ENCODE assay signal across 9 mouse cellular contexts in genomic region chr8:71497881-71498501, GRCm38 (mm10). TPM values are rescaled to one million over a fixed set of nuclear protein-coding genes. Genes with fewer than 3 reads are reported as not detected.
DNase-seq lines count a peak whose midpoint lies in the region; ATAC-seq lines count a peak whose summit lies in the region.
"Had no signal": no experiment of that assay in that cellular context is flagged by ENCODE, and none has a peak within 500 bp of the region (broad histone marks: within the 10 kb centered on the region; RNA-seq: fewer than 3 reads in every experiment).

No protein-coding gene starts in this region.

- WGBS in intestine, embryonic 14.5 days: 16% methylated on average over 15 of the region's 15 CpGs
- WGBS in liver, embryonic 15.5 days (ENCODE audit: insufficient replicate concordance): 47% methylated on average over 15 of the region's 15 CpGs

- no peaks in the 10 kb centered on the region for H3K27me3 ChIP-seq in intestine, embryonic 14.5 days (replicated peaks; ENCODE audit: control insufficient read depth, insufficient read depth, low read length)
- no peaks in the 10 kb centered on the region for H3K27me3 ChIP-seq in liver, embryonic 15.5 days

- H3K4me3 ChIP-seq in intestine, embryonic 14.5 days (ENCODE audit: low read depth, low read length): no peak overlapping the region
- H3K4me3 ChIP-seq in liver, embryonic 15.5 days (replicated peaks): no peak overlapping the region
- H3K4me3 ChIP-seq: forebrain, embryonic 12.5 days had no signal

- H3K27ac ChIP-seq in intestine, embryonic 14.5 days (ENCODE audit: low read depth): peak overlapping the region; percentile 43; the same call in 1 of the 2 replicates
- 0 out of 2 replicates have a peak overlapping the region, but pooled peaks have one; percentile 6 for H3K27ac ChIP-seq in liver, embryonic 15.5 days (replicated peaks)
- H3K27ac ChIP-seq: forebrain, embryonic 12.5 days had no signal

- H3K9me3 ChIP-seq in intestine, embryonic 14.5 days (ENCODE audit: control insufficient read depth, low read length): no peaks in the 10 kb centered on the region
- H3K9me3 ChIP-seq in liver, embryonic 15.5 days (replicated peaks): no peaks in the 10 kb centered on the region
- H3K9me3 ChIP-seq: forebrain, embryonic 12.5 days had no signal

- 0 out of 2 replicates have a peak overlapping the region, but pooled peaks have one; percentile 29 for H3K9ac ChIP-seq in intestine, embryonic 14.5 days (ENCODE audit: low read length)
- H3K9ac ChIP-seq in liver, embryonic 15.5 days: no peak overlapping the region
- H3K9ac ChIP-seq: forebrain, embryonic 12.5 days had no signal

- peak; percentile 12 for DNase-seq in gastrocnemius, postnatal 25 days
- DNase-seq in gastrocnemius, postnatal 36 days: no peak
- peak; percentile 37 for DNase-seq in embryo, embryonic 10 days (ENCODE audit: low spot score)
- DNase-seq in intestine, embryonic 14.5 days (ENCODE audit: low spot score): no peak
- DNase-seq in right cerebral cortex, postnatal 4 days: no peak
- no peak for DNase-seq in spleen, postnatal 36 days (ENCODE audit: low spot score in 2 of 2)
- no peak for DNase-seq in spleen, postnatal 14 days (ENCODE audit: low spot score in 2 of 2)

- H3K36me3 ChIP-seq in intestine, embryonic 14.5 days (ENCODE audit: control insufficient read depth, insufficient read depth, low read length): peaks cover 12% of the 10 kb centered on the region
- H3K36me3 ChIP-seq in liver, embryonic 15.5 days (replicated peaks): peaks cover 9% of the 10 kb centered on the region

- H3K4me2 ChIP-seq in intestine, embryonic 14.5 days (ENCODE audit: low read length): no peak overlapping the region
- no peak overlapping the region for H3K4me2 ChIP-seq in liver, embryonic 15.5 days
- H3K4me2 ChIP-seq: forebrain, embryonic 12.5 days had no signal

- intact Hi-C loops in gastrocnemius, postnatal 36 days (cut with DNase I): loop anchor here (1.0 kb wide), 1 partner anchor 18 kb away; no protein-coding TSS in a partner anchor

- peaks cover 26% of the 10 kb centered on the region for H3K4me1 ChIP-seq in intestine, embryonic 14.5 days (replicated peaks; ENCODE audit: control insufficient read depth, insufficient read depth, low read length)
- H3K4me1 ChIP-seq in liver, embryonic 15.5 days (replicated peaks): peaks cover 30% of the 10 kb centered on the region

- ATAC-seq in intestine, embryonic 14.5 days (replicated peaks; ENCODE audit: low FRiP score, low TSS enrichment, low read depth): no peak
- no peak for ATAC-seq in liver, embryonic 15.5 days (ENCODE audit: insufficient read depth)

RNA-seq across cellular contexts. Expression of gene Gtpbp3, which starts 10.1 kb away (rescaled TPM):
- 10 to 100 TPM in 1 of 2 experiments, 1 to 10 TPM in 1; 9.6 to 11.5 TPM for total RNA-seq in gastrocnemius, postnatal 25 days (2021)
- total RNA-seq in gastrocnemius, postnatal 36 days (2021): 10 to 100 TPM in 1 of 2 experiments, 1 to 10 TPM in 1; 8.0 to 10.5 TPM
- polyA plus RNA-seq in intestine, embryonic 14.5 days (2014; fragmentation: Nextera tagmentation; extraction: Ambion mirVana): 6.1 and 6.2 TPM in 2 replicates
- polyA plus RNA-seq in liver, embryonic 15.5 days (2015; fragmentation: Nextera tagmentation; extraction: Ambion mirVana): 4.2 and 5.1 TPM in 2 replicates

RNA-seq across cellular contexts. Expression of gene Ano8, which starts 12.2 kb away (rescaled TPM):
- total RNA-seq in gastrocnemius, postnatal 25 days (2021): 10 to 100 TPM; 17.1 to 18.4 TPM
- 10 to 100 TPM; 13.8 to 16.0 TPM for total RNA-seq in gastrocnemius, postnatal 36 days (2021)
- 1.2 and 1.7 TPM in 2 replicates for polyA plus RNA-seq in intestine, embryonic 14.5 days (2014; fragmentation: Nextera tagmentation; extraction: Ambion mirVana)
- 0.15 and 0.20 TPM in 2 replicates for polyA plus RNA-seq in liver, embryonic 15.5 days (2015; fragmentation: Nextera tagmentation; extraction: Ambion mirVana)

RNA-seq across cellular contexts. Expression of gene Plvap, which starts 13.6 kb away (rescaled TPM):
- 10 to 100 TPM in 1 of 2 experiments, 1 to 10 TPM in 1; 8.4 to 22.5 TPM for total RNA-seq in gastrocnemius, postnatal 25 days (2021)
- total RNA-seq in gastrocnemius, postnatal 36 days (2021): 1 to 10 TPM; 5.6 to 9.3 TPM
- polyA plus RNA-seq in intestine, embryonic 14.5 days (2014; fragmentation: Nextera tagmentation; extraction: Ambion mirVana): 59.3 and 63.7 TPM in 2 replicates
- 22.4 and 23.9 TPM in 2 replicates for polyA plus RNA-seq in liver, embryonic 15.5 days (2015; fragmentation: Nextera tagmentation; extraction: Ambion mirVana)

RNA-seq across cellular contexts. Expression of gene Ccdc194, which starts 27.5 kb away (rescaled TPM):
- total RNA-seq in gastrocnemius, postnatal 25 days (2021): not detected
- not detected for total RNA-seq in gastrocnemius, postnatal 36 days (2021)
- polyA plus RNA-seq in intestine, embryonic 14.5 days (2014; fragmentation: Nextera tagmentation; extraction: Ambion mirVana): 0.54 and 0.58 TPM in 2 replicates
- 0.06 and 0.14 TPM in 2 replicates for polyA plus RNA-seq in liver, embryonic 15.5 days (2015; fragmentation: Nextera tagmentation; extraction: Ambion mirVana)

RNA-seq across cellular contexts. Expression of gene Dda1, which starts 29.0 kb away (rescaled TPM):
- total RNA-seq in gastrocnemius, postnatal 25 days (2021): 10 to 100 TPM; 23.9 to 24.9 TPM
- 10 to 100 TPM; 20.4 to 27.6 TPM for total RNA-seq in gastrocnemius, postnatal 36 days (2021)
- 102 TPM in 2 replicates for polyA plus RNA-seq in intestine, embryonic 14.5 days (2014; fragmentation: Nextera tagmentation; extraction: Ambion mirVana)
- 38.3 and 42.6 TPM in 2 replicates for polyA plus RNA-seq in liver, embryonic 15.5 days (2015; fragmentation: Nextera tagmentation; extraction: Ambion mirVana)

Comparison
In these comparisons a context has a peak if more than half of its experiments do, and no peak if none do; other contexts are left out.
1. DNase-seq: peak in gastrocnemius, postnatal 25 days (single experiment) and embryo, embryonic 10 days (single experiment); none in gastrocnemius, postnatal 36 days (0 of 2), intestine, embryonic 14.5 days (single experiment), right cerebral cortex, postnatal 4 days (single experiment), spleen, postnatal 36 days (0 of 2) and spleen, postnatal 14 days (0 of 2).